Mouse (Mus musculus) lung, adult 2 months (tissue): ENCODE measurements around the gene Egfl8.

Experiments
- CTCF ChIP-seq: fragments of 200-500 bp; IDR thresholded peaks from 2 replicates; pipeline ENCODE4 v1.5.1; 2011; ENCODE audit warnings: mild to moderate bottlenecking, low read length, control low read depth; ENCODE audit not compliant: insufficient read depth
- POLR2A ChIP-seq: fragments of 200-500 bp; IDR thresholded peaks from 2 replicates; pipeline ENCODE4 v1.6.1; 2011; ENCODE audit warnings: low read depth, mild to moderate bottlenecking, control low read depth, low read length, borderline replicate concordance; ENCODE audit errors: extremely low read depth

GRCm38 (mm10) chr17:34626773-34627092, 11.0 kb upstream of the Egfl8 start:
- no peak for TF ChIP-seq POLR2A
- TF ChIP-seq CTCF: no peak
